Mouse (Mus musculus): ENCODE data around the gene Hoxd11.

Gene Hoxd11

DNA sequence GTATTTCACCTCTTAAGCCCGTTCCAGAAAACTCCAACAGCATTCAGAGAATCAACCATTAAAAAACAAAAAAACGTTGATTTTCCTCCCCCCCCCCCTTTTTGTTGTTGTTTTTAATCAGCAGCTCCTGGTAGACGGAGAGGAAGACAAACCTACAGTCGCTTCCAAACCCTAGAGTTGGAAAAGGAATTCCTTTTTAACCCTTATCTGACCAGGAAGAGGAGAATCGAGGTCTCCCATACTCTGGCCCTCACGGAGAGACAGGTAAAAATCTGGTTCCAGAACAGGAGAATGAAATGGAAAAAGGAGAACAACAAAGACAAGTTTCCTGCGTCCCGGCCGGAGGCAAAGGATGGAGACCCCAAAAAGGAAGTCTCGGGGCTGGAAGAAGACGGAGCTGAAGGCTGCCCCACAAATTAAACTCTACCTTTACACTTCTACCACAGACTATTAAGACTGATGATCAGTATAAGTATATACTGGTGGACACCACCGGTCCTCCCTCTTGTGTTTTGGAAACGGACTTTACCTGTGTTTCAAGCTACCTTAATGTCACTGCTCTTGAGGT, 27.1 kb downstream of the Hoxd11 start:
- peak in 1 of 2 experiments; percentile 62 for DNase-seq (ENCODE audit: inconsistent age in 2 of 2, low spot score in 1 of 2)

DNA sequence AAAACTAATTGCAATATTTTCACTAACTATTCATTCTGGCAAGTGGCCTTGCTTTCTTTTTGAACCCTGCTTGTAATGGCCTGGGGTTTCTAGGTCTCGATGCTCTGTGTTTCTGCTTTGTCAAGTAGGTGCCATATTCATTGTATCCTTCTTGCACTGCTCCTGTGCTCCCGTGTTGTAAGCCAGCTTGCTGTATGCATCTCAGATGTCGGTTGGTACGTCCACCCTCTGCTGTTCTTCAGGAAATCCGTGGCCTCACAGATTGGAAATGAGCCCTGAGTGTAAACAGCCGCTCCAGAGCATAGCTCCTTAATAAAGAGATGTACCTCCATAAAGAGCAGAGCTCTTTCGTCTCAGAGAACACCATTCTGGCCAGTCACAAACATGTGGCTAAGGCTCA, 28.2 kb downstream of the Hoxd11 start:
- peak in 1 of 2 experiments; percentile 53 for DNase-seq (ENCODE audit: inconsistent age in 2 of 2, low spot score in 1 of 2)

- DNase-seq (ENCODE audit: inconsistent age in 2 of 2, low spot score in 1 of 2), result peak; percentile 74 to 91
These were observed 29.3 kb downstream of the Hoxd11 start for GRCm38 (mm10) chr2:74708676-74709075.

- DNase-seq (ENCODE audit: inconsistent age in 2 of 2, low spot score in 1 of 2), result no peak
These were observed 30.4 kb downstream of the Hoxd11 start for GRCm38 (mm10) chr2:74709465-74710419.

DNA sequence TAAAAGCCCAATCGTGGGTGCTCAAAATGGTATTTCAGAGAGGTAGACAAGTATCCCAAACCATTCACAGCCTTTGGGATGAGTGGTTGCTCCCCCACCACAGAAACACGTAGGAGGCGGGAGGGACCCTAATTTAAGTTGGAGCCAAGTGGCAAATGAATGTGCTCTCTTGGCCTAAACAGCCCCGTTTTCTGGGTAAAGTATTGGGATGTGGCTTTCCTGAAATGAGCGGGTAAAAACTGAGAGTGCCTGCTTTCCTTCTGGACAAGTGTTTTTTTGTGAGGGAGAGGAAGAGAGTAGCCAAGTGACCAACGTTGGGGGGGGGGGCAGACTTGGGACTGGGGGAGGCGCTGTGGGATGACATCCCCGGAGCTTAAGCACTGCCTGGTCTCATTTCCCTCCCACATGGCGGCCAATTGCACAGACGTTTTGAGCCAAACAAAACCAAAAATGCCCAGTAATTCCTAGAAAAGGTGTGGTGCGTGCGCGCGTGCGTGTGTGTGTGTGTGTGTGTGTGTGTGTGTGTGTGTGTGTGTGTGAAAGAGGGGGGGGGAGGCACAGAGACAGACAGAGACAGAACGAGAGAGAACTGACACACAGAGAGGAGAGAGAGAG, 31.7 kb downstream of the Hoxd11 start:
- DNase-seq (ENCODE audit: inconsistent age in 2 of 2, low spot score in 1 of 2), result peak in 1 of 2 experiments; percentile 71

DNA sequence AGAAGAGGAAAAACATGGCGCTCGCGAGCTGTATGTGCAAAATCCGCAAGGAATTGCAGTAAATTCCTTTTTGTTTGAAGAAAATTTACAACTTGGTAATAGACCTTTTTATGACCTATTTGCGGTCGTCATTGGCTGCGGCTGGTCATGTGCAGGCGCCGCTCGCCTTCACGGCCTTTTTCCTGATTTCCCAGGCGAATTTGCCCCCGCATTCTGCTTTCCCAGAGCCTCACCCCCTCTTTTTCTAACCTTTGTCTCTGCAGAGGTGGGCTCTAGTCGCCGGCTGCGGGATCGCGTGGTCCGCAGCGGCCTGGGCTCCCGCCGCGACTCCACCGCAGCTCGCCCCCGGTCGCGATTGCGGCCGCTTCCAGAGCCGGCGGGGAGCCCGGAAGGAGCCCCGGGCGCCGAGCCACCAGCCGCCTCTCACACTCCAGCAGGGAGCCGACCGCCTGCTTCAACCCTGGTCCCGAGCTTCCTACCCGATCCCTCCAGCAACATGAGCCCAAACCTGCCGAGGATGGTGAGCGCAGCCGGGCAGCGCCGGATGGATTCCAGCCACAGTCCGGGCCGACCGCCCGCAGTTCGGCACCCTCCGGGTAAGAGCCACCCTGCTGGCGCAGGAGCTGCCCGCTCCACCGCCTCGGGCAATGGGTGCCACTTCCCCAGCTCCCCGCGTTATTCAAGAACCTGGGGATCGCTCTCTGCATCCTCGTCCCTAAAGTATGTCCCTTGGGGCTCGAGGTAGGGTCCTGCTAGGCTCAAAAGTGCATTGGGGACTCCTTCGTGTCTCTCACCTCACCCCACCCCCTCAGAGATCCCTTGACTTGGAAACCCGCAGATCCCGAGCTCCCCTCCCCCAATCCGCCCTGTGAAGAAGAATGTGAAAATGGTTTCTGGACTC, 32.6 kb downstream of the Hoxd11 start, which contains the start of the genes Hoxd3 and Hoxd4:
Gene Hoxd3, plus strand, starts transcription at position 207 of the 901 bp plus-strand sequence.
Gene Hoxd4, plus strand, starts transcription at position 209 of the 901 bp plus-strand sequence.
- peak; percentile 81 to 95 for DNase-seq (ENCODE audit: inconsistent age in 2 of 2, low spot score in 1 of 2)

- DNase-seq (ENCODE audit: inconsistent age in 2 of 2, low spot score in 1 of 2), result peak in 1 of 2 experiments; percentile 65
These were observed 34.1 kb downstream of the Hoxd11 start for GRCm38 (mm10) chr2:74713239-74714150.

DNA sequence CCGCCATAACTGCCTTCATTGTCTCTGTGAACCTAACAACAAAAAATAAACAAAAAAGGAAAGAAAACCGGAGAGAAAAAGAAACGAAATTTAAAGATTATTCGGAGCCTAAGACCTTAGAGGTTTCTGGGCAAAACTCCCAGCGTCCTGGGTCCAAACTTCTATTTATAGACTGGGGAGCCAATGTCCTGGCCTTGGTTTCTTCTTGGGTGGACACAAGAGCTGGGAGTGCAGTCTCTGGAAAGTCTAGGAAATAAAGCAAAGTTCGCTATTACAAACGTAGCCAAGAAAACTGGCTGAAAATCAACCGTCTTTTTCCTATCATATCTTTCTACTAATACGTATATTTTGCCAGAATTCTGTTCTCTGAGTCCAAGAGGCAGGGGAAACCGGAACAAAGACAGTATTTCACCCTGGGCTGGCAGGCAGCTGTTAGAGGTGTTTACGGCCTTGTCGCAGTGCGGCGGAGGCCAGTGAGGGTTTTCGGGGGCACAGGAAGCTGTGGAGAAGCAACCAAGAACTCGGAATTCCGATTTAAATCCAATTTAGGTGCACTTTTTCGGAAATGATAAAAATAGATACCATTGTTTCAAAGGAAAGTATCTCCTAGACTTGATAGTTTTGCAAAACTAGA, 34.9 kb downstream of the Hoxd11 start:
- peak; percentile 52 to 83 for DNase-seq (ENCODE audit: inconsistent age in 2 of 2, low spot score in 1 of 2)

- peak; percentile 73 to 89 for DNase-seq (ENCODE audit: inconsistent age in 2 of 2, low spot score in 1 of 2)
These were observed 35.5 kb downstream of the Hoxd11 start for GRCm38 (mm10) chr2:74714881-74715280.

- peak; percentile 94 to 98 for DNase-seq (ENCODE audit: inconsistent age in 2 of 2, low spot score in 1 of 2)
These were observed 36.3 kb downstream of the Hoxd11 start for GRCm38 (mm10) chr2:74715504-74716241.

GRCm38 (mm10) chr2:74720384-74720783, 41.0 kb downstream of the Hoxd11 start:
- no peak for DNase-seq (ENCODE audit: inconsistent age in 2 of 2, low spot score in 1 of 2)

- DNase-seq (ENCODE audit: inconsistent age in 2 of 2, low spot score in 1 of 2), result no peak
These were observed 41.7 kb downstream of the Hoxd11 start for GRCm38 (mm10) chr2:74720955-74721491.

- DNase-seq (ENCODE audit: inconsistent age in 2 of 2, low spot score in 1 of 2), result no peak
These were observed 42.5 kb downstream of the Hoxd11 start for GRCm38 (mm10) chr2:74721882-74722281.

- no peak for DNase-seq (ENCODE audit: inconsistent age in 2 of 2, low spot score in 1 of 2)
These were observed 43.6 kb downstream of the Hoxd11 start for GRCm38 (mm10) chr2:74722949-74723348.

GRCm38 (mm10) chr2:74724244-74725015, 45.1 kb downstream of the Hoxd11 start:
- DNase-seq (ENCODE audit: inconsistent age in 2 of 2, low spot score in 1 of 2), result no peak

DNA sequence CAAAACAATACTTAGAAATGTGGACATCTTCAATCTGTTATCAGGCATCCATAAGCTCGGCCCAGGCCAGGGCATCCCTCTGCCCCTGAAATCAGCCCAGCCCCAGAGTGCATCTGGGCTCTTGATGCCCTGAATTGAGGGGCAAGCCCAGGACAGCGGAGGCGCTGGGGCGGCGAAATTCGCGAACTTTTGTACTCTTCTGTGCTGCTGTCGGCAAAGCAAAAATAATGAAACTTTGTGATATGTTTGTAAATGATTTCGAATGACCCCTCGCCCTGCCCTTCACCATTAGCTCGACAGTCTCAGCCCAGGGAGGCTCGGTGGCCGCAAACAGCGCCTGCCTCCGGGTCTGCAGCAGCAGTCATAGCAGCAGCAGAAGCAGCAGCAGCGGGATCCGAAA, 45.8 kb downstream of the Hoxd11 start:
- no peak for DNase-seq (ENCODE audit: inconsistent age in 2 of 2, low spot score in 1 of 2)

DNA sequence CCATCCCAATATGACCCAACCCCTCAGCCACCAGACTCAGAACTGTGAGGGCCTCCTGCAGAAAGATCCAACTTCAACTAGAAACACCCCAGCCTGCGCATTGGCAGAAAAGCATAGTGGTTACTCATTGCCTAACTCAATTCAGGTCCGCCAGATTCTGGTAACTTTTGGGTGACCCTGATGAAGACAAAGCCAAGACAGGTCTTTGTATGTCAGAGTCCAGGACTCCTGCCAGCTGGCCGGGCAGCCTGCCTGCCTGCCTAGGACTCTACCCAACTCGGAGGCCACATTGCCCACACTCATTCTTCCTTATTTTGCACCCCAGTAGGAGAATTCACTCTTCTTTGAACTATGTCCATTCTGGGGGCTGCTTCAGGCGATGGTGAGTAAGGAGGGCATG, 47.2 kb downstream of the Hoxd11 start, which contains the start of gene Gm28230:
Gene Gm28230, plus strand, starts transcription at position 178 of the 400 bp plus-strand sequence.
- DNase-seq (ENCODE audit: inconsistent age in 2 of 2, low spot score in 1 of 2), result peak in 1 of 2 experiments; percentile 69

All from adrenal gland, adult (tissue).